Mouse (Mus musculus) adrenal gland (tissue): ENCODE results near the gene Rrnad1.

Experiments
- intact Hi-C: fragments of 180-260 bp; cut with DNase I; formaldehyde crosslinking; loops from one replicate; pipeline ENCODE4 v1.15.1; 2025

Rrnad1 gene

DNA sequence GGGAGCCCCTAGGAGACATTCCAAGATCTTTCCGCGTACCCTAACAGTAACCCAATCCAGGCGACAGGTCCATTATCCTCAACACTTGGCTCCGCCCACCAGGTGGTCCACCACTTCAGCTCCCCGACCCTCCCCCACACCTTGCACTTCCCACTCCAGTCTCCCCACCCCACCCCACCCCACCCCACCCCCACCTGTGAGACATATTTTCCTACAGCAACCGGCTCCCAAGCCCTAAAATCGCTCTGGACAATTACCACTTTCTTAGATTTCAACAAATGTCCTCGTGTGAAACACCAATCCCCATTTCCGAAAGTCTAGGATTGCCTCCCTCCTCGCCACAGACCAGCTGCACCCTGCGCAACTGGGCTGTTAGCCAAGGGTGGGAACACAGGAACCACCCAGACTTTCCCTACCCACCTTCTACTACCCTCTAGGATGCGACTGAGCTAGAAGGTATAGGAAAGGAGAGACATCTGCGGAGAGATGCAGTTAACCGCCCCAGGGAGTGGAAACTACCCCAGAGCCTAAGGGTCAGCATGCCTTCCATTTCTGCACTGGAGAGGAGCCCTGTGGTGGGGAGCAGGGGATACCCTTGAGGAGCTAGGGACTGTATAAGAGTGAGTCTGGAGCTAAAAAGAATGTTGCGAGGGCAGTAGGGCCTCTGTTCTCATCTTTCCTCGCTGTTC, 18.9 kb upstream of the Rrnad1 start:
- intact Hi-C loops: no loop called here

DNA sequence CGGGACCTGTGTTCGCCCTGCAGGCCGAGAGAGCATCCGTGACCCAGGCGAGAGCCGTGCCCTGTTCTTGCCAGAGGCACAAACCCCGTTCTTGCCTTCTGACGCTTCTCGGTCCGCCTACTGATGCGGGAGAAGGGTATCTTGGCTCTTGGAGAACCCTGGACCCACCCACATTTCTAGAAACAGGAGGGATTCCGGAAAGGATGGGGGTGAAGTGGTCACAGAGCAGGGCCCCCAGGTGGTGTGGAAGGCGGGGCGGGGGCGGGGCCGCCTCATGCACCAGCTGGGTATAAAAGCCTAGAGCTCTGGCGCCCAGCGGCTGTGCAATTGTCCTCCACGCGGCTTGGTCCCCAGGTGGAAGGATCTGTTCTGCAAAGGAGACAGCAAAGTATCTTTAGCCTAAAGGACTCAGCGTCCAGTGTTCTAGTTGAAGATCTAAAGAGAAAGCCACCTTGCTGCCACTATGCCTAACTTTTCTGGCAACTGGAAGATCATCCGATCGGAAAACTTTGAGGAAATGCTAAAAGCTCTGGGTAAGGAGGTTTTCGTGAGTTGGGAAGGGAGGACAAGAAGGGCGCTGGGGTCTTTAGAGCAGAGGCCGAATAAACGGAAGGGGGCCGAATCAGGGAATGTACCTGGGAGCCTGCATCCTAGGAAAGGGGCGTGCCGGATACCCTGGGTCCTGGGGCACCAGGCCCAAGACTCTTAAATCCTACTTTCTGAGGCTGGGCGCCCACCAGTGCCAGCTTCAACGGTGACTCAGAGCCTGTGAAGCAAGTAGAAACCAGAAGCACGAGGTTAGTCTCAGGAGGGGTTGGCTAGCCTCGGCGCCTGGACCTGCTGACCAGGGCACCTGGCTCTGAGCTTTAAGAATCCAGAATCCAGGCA, 18.1 kb upstream of the Rrnad1 start, which contains the start of gene Crabp2:
Crabp2 (plus strand) TSS at position 289 of the 888 bp plus-strand sequence.
- intact Hi-C loops: no loop called here

DNA sequence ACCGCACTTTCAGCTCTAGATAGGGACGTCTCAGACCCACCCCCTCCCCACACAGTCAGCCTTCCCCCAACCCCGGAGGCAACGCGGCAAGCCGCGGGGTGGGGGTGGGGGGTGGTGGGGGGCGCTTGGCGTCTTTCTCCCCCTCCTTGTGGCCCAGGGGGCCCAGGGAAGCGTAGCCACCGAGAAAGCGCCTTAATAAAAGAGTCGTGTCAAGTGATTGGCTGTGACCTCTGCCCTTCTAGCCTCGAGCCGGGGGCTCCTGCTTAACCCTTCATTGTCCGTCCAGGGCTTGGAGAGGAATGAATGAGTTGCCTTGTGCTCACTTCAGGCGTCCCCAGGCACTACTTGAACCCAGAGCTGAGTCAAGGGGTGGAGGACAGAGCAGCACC, 17.3 kb upstream of the Rrnad1 start:
- intact Hi-C loops: no loop called here

DNA sequence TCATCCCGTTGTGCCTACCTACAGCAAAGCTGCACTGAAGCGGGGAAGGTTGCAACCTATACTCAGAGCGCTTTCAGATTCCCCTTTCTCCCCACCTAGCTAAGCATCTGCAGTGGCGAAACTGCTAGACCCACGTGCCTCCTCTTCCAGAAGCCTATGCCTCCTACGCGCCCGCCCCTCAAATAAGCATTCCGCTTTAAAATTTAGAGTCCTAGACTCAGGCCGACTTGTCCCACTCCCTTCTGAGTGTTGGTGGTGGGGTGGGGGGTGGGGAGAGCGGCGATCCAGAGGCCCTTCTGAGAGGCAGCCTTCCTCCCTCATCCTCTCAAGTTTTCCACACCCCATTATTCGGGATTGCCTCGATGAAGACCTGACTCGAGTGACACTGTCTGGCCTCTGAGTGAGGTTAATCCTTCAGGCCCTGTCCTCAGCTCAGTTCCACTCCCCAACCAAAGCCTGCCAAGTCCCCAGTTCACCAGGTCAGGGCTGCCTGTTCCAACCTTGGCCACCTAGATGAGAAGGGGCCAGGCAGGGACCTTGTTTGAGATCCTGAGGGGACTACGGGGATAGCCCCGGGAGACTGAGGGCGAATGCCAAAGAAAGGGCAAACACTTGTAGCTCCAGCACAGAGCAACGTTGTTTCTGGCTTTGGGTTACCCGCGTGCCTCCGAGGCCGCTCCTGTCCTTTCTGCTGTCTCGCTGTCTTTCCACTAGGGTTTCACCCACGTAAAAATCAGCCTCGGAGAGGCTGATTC, 16.7 kb upstream of the Rrnad1 start:
- intact Hi-C loops: no loop called here

DNA sequence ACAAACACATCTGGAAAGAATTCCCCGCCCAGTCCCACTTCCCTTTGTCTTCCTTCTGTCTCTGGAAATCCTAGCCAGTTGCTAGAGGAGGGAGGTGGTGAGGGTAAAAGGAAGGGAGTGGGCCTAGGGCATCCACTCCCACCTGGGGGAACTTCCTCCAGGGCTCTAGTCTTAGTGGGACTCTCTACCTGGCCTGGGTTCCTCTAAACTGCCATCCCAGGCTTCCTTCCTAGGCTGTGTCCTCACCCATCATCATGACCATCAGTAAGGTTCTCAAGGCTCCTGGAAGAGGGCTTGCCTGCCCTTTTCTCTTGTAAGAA, 16.0 kb upstream of the Rrnad1 start:
- intact Hi-C loops: no loop called here

DNA sequence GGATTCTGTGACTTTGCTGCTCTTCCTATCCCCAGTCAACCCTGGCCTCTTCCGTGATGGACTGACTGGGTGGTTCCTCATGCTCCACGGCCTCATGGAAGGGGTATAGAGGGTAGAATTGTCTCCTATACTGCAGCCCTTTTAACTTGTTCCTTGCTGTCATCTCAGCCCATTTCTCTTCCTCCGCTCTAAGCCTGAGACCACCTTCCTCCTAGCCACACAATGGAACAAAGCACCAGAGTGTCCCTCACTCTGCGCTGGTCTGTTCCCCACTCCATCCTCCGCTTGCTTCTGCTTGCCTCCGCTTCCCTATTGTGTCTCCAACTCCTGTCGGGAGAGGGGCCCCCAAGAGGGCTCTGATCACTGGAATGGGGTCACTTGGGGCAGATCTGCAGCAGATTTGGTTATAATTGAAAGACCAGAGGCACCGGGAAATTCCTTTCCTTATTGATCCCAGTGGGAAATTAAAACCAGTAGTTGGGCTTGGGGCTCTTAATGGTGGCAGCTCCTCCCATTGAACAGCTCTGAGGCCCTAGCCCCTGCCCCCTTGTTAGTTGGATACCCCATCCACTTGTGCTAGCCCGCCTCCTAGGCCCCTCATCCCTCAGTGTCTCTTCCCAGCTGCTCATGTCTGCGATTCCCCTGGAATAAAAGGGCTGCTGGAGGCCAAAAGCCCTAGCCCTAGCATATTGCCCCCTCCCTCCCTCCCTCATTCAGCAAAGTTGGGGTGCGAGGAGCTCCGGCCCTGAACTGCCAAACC, 15.4 kb upstream of the Rrnad1 start:
- intact Hi-C loops: no loop called here

DNA sequence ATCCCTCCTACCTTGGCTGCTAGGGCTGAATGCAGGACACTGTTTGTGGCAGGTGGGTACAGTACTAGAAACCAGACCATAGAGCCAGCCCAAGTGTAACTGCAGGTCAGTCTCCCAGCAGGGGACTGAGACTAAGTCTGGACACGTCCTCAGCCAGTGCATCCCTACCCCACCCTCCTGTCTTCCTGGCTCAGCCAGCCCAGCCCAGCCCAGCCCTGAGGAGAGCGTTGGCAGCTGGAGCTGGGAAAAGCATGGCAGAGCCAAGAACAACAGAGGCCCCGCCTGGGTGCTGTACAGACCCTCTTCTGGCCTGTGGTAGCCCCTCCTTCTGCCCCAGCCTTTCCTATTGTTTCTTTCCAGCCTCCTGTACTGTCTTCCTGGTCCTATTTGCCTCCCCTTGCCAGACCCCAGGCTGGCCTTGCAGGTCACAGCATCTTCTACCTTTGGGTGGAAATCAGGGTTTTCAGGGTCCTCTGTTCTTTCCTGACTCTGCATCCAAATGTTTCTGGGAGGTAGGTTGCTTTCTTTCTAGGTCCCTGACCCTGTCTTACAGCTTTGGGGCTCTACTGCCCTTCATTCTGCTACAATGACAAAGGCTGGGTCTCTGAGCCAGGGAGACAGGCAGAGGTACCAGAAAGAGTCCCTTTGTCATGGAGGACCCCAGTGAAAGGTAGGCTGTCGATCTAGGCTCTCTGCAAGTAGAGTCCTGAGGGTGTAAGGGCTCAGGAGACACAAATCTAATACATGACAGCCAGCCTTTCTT, 14.5 kb upstream of the Rrnad1 start:
- intact Hi-C loops: no loop called here

DNA sequence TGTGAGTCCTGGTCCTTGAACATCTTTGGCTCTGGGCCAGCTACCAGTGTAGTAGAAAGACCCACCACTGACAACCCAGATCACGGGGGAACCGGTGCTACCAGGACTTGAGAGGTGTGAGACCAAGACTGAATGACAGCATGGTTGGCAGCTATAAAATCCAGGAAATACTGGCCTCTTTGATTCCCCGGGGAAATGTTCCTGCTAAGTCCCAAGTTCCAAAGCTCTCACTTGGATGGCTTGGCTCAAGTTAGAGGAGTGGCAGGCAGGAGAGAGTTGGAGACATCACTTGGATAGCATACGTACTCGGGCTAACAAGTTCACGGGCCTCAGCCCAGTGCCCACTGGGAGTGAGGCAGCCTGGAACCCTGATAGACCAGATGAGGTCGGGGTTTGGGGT, 13.1 kb upstream of the Rrnad1 start:
- intact Hi-C loops: no loop called here

DNA sequence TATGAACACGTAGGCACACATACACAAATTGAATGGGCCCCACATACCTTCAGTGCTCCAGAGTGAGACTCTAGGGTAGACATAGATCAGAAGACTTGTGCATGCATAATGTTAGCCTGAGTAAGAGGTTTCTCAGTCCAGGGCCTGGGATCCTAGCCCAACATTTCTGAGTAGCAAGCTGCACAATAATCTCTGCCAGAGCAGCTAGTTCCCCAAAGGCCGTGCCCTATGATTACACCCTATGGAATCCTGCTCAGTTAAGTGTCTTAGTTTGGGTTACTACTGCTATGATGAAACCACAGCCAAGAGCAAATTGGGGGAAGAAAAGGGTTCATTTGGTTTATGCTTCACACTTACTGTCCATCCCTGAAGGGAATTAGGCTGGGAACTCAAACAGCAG, 12.0 kb upstream of the Rrnad1 start:
- intact Hi-C loops: no loop called here

DNA sequence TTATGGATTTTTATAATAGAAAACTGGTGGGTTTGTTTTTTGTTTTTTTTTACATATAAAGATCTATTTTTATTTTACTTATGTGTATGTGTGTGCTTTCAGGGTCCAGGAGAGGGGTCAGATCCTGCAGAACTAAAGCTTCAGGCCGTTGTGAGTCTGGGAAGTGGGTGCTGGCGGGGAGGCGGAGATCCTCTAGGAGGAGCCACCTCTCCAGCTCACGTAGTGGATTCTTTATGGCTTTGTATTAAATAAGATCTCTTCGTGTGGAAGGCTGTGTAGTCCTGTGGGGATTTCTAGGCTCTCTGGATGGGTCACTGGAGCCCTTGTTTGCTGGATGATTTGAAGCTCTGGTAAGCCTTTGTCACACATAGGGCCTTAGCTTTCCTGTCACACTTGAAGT, 10.1 kb upstream of the Rrnad1 start:
- intact Hi-C loops: no loop called here

DNA sequence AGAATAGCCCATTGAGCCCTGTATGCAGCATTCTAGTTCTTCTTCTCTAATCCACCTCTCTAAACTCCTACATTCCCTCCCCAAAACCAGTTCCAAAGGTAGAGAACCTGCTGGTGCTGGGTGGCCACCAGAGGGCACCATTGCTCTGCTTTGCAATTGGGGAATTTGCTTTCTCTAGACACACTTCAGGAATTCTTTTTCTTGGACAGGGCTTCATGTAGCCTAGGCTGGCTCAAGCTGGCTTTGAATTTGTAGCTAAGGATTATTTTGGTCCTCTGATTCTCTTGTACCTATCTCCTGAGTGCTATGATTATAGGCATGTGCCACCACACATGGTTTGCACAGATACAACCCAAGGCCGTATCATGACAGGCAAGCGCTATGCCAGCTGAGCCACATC, 5.3 kb upstream of the Rrnad1 start:
- intact Hi-C loops: loop anchor here (10.0 kb wide), 2 partner anchors 49 to 139 kb away; partner anchors contain the start of gene Ttc24

DNA sequence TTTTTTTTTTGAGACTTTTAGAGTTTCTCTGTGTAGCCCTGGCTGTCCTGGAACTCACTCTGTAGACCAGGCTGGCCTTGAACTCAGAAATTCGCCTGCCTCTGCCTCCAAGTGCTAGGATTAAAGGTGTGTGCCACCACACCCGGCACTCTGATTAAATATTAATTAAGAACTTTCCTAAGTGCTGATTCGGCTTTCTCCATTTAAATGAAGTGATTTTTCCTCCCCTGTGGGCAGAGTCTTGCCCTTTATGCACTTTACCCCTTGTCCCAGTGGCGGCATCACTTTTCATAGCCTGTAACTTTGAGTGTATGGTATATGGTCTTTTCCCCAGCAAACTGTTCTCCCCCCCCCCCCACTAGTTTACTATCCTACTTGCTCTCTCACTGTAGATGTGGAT, 4.7 kb upstream of the Rrnad1 start:
- intact Hi-C loops: loop anchor here (10.0 kb wide), 2 partner anchors 50 to 140 kb away; partner anchors contain the start of gene Ttc24

DNA sequence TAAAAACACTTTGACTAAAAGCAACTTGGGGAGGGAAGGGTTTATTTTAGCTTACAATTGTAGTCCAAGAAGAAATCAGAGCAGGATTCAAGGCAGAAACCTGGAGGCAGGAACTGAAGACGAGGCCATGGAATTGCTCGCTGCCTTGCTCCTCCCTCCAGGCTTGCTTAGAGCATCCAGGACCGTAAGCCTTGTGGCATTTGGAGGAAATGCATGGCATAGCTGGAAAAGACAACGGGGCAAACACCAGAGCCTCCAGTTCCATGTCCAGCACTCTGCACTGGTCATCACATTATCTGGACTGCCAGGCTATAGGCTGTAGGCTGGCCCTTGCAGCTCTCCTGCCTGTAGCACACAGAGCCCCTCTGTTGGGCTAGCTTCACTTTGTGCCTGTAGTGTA, 4.0 kb upstream of the Rrnad1 start:
- intact Hi-C loops: loop anchor here (10.0 kb wide), 2 partner anchors 50 to 140 kb away; partner anchors contain the start of gene Ttc24

DNA sequence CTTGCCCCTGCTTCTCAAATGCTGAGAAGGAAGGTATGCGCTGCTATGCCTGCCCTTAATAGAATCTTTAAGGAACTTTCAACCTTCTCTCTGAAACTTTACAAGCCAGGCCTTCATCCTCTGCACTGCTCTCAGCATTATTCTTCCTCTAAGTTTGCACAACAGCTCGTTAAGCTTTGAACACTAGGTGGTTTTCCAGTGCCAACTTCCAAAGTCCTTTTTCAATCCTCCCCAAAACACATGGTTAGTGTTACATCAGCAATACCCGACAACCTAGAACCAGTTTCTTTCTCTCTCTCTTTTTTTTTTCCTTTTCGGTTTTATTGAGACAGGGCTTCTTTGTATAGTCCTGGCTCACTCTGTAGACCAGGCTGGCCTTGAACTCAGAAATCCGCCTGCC, 3.5 kb upstream of the Rrnad1 start:
- intact Hi-C loops: loop anchor here (10.0 kb wide), 2 partner anchors 51 to 141 kb away; partner anchors contain the start of gene Ttc24

DNA sequence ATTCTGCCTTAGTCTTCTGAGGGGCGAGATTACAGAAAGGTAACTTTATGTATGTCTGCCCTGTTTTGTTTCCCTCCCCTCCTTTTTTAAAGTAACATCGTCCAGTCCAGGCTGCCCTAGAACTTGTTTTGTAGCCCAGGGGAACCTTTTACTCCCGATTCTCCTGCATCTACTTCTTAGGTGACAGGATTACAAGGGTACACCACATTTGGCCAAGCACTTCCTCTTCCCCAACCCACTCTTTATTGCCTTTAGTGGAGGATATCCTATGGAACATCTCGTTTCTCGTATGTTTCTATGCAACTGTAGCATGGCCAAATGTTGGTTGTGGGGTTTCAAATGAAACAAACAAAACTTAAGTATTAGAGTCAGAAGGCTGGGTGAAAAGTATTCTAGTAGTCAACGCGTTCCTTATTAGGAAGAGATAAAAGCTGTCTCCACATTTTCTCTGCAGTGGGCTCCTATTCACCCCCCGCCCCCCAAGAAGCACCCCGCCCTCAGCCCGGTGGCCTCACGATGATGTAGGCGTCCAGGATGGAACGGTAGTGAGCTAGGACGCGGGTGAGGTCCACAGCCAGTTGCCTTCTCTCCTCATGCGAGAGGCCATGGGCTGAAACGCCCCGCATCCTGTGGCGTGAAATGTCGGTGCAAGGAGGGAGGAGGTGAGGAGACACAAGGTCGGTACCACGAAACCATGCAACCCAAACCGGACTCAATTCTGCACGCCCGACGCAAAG, 1.0 kb downstream of the Rrnad1 start:
- intact Hi-C loops: loop anchor here (10.0 kb wide), 2 partner anchors 55 to 145 kb away; partner anchors contain the start of gene Ttc24

DNA sequence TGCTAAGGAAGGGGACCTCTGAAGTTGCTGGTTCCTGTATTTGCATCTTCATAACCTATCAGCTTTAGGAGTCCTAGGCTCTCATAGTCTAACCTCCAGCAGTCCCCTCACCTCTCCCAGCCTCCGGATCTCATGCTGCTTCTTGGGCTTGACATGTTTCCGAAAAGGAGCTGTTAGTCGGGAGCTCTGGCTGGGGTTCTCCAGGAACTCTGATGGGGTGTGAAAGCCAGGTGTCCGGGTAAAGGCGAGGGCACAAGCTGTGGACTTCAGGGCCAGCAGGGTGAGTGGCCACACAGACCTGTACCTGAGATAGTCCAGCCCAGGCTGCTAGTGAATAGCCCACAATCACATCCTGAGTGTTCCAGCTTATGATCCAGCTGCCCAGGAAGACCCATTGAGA, 3.1 kb downstream of the Rrnad1 start:
- intact Hi-C loops: no loop called here

DNA sequence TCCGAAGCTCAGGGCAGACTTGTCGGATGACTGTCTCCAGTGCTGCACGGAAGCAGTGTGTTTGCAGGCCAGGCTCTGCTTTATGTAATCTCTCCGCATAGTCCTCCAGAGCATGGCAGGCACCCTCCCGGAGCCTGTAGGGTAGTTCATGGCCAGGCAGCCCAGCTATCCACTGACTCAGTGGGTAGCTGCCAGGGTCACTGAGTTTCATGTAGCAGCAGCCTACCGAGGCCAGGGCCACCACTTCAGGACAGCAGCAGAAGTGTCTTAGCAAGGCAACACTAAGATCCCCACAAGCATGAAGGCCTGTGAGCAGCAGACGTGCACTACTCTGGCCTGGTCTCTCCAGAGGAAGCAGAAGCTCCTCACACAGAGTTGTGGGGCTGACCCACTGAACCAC, 5.5 kb downstream of the Rrnad1 start:
- intact Hi-C loops: no loop called here

DNA sequence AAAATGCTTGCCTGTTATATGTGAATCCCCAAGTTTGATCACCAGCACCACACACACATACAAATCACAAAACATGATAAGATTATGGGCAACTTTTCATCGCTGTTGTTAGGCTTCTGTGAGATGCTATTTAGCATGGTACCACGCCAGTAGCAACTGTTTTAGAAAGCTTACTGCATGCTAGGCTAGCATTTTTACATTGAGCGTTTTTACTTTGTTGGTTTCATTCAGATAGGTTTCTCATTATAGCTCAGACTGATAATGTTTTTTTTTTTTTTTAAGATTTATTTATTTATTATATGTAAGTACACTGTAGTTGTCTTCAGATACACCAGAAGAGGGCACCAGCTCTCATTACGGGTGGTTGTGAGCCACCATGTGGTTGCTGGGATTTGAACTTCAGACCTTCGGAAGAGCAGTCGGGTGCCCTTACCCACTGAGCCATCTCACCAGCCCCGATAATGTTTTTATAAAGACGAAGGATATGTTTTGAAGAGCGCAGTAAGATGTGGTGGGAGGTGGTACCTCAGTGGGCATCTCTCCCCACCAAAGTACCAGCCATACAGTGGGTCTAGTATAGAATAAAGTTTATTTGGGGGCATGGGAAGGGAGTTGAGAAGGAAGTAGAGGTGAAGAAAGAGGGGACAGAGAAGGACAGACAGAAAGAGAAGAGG, 10.1 kb downstream of the Rrnad1 start:
- intact Hi-C loops: no loop called here
